ENCODE assay signal across 9 mouse cellular contexts in the genomic region with DNA sequence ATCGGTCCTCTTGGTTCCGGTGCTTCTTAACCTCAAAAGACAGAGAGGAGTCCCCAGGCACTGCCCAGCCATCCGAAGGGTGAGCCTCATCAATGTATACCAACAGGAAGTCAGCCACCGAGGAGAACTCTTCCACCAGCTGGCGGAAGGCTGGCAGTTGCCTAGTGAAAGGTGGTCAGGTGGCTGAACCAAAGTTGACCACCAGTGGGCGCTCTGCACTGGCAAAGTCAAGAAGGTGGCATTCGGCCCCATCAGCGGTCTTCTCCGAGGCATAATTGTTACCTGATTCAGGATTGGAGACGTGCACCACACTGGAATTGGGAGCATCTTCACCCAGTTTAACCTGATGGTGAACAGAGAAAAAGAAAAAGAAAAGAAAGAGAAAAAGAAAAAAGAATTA. TPM values are rescaled to one million over a fixed set of nuclear protein-coding genes. Genes with fewer than 3 reads are reported as not detected.
DNase-seq lines count a peak whose midpoint lies in the region; ATAC-seq and TF ChIP-seq lines count a peak whose summit lies in the region.
"Had no signal": no experiment of that assay in that cellular context is flagged by ENCODE, and none has a peak within 500 bp of the region (broad histone marks: within the 10 kb centered on the region; RNA-seq: fewer than 3 reads in every experiment).

No protein-coding gene starts in this region.

- WGBS in intestine, postnatal 0 days = 53% methylated on average over 10 of the region's 10 CpGs
- 47% methylated on average over 10 of the region's 10 CpGs for WGBS in intestine, embryonic 16.5 days
- 49% methylated on average over 10 of the region's 10 CpGs for WGBS in limb, embryonic 11.5 days

- no peaks in the 10 kb centered on the region for H3K4me1 ChIP-seq in intestine, postnatal 0 days (replicated peaks; ENCODE audit: control insufficient read depth, insufficient read depth, low read length)
- no peaks in the 10 kb centered on the region for H3K4me1 ChIP-seq in intestine, embryonic 16.5 days (ENCODE audit: control insufficient read depth, insufficient read depth, low read length)
- no peaks in the 10 kb centered on the region for H3K4me1 ChIP-seq in limb, embryonic 11.5 days (ENCODE audit: control insufficient read depth, insufficient read depth, low read length)

- ATAC-seq in intestine, postnatal 0 days = no peak
- ATAC-seq in intestine, embryonic 16.5 days = no peak
- ATAC-seq in activated CD4-positive, CD25-positive, alpha-beta regulatory T cell, adult 4 months = peak; percentile 76
- ATAC-seq in limb, embryonic 11.5 days (ENCODE audit: insufficient number of reproducible peaks, low FRiP score, low TSS enrichment, low read depth) = peak; percentile 46; the same call in 1 of the 2 replicates

- no peak overlapping the region for H3K9ac ChIP-seq in intestine, postnatal 0 days (ENCODE audit: low read depth, low read length)
- H3K9ac ChIP-seq in intestine, embryonic 16.5 days (ENCODE audit: low read depth, low read length) = no peak overlapping the region
- no peak overlapping the region for H3K9ac ChIP-seq in limb, embryonic 11.5 days (ENCODE audit: low read length)

- no peaks in the 10 kb centered on the region for H3K36me3 ChIP-seq in intestine, postnatal 0 days (ENCODE audit: control insufficient read depth, insufficient read depth)
- H3K36me3 ChIP-seq in intestine, embryonic 16.5 days (ENCODE audit: control insufficient read depth, insufficient read depth, low read length) = no peaks in the 10 kb centered on the region
- no peaks in the 10 kb centered on the region for H3K36me3 ChIP-seq in limb, embryonic 11.5 days (ENCODE audit: control insufficient read depth, insufficient read depth, low read length)

- intact Hi-C loops in heart, postnatal 14 days (cut with DNase I) = loop anchor here (1.0 to 5.0 kb wide), 2 partner anchors 162 to 585 kb away; no protein-coding TSS in a partner anchor

- peak; percentile 74 to 77 for DNase-seq in cerebellum, postnatal 36 days
- DNase-seq in heart, postnatal 14 days = peak; percentile 63 to 79
- peak; percentile 76 for DNase-seq in limb, embryonic 11.5 days (ENCODE audit: low spot score)
- peak; percentile 18 for DNase-seq in ovary, postnatal 10 days (ENCODE audit: low spot score)
- DNase-seq in thymus, postnatal 4 days = peak; percentile 85

- H3K27ac ChIP-seq in intestine, postnatal 0 days (ENCODE audit: low read depth, low read length) = no peak overlapping the region
- no peak overlapping the region for H3K27ac ChIP-seq in intestine, embryonic 16.5 days (ENCODE audit: low read length)
- no peak overlapping the region for H3K27ac ChIP-seq in limb, embryonic 11.5 days (replicated peaks; ENCODE audit: low read depth, low read length)

- H3K27me3 ChIP-seq in intestine, postnatal 0 days (replicated peaks; ENCODE audit: control insufficient read depth, insufficient read depth, low read length) = no peaks in the 10 kb centered on the region
- H3K27me3 ChIP-seq in intestine, embryonic 16.5 days (replicated peaks; ENCODE audit: control insufficient read depth, insufficient read depth, low read length) = no peaks in the 10 kb centered on the region
- H3K27me3 ChIP-seq in limb, embryonic 11.5 days (ENCODE audit: control insufficient read depth, insufficient read depth, low read length) = no peaks in the 10 kb centered on the region

- H3K4me3 ChIP-seq in intestine, postnatal 0 days (ENCODE audit: low read depth, low read length) = no peak overlapping the region
- H3K4me3 ChIP-seq in intestine, embryonic 16.5 days (ENCODE audit: low read length) = no peak overlapping the region
- no peak overlapping the region for H3K4me3 ChIP-seq in limb, embryonic 11.5 days (ENCODE audit: low read depth, low read length)
- H3K4me3 ChIP-seq: erythroblast, embryonic 14.5 days had no signal

- H3K9me3 ChIP-seq in intestine, postnatal 0 days (ENCODE audit: control insufficient read depth) = no peaks in the 10 kb centered on the region
- no peaks in the 10 kb centered on the region for H3K9me3 ChIP-seq in intestine, embryonic 16.5 days (ENCODE audit: control insufficient read depth, low read length)
- H3K9me3 ChIP-seq in limb, embryonic 11.5 days (ENCODE audit: control insufficient read depth, low read length) = no peaks in the 10 kb centered on the region

- H3K4me2 ChIP-seq in intestine, postnatal 0 days (replicated peaks; ENCODE audit: low read depth) = no peak overlapping the region
- no peak overlapping the region for H3K4me2 ChIP-seq in intestine, embryonic 16.5 days (ENCODE audit: low read depth, low read length)
- H3K4me2 ChIP-seq in limb, embryonic 11.5 days (ENCODE audit: low read depth, severe bottlenecking) = no peak overlapping the region

- peak; percentile 78 for TF ChIP-seq CTCF in intestine, postnatal 0 days (IDR thresholded peaks at IDR 0.05; ENCODE audit: low read depth)

RNA-seq across cellular contexts. Expression of gene Dio2, which starts 8.6 kb away (rescaled TPM):
- 0.05 and 0.07 TPM in 2 replicates for polyA plus RNA-seq in intestine, postnatal 0 days (2015; fragmentation: Nextera tagmentation; extraction: Ambion mirVana)
- polyA plus RNA-seq in intestine, embryonic 16.5 days (2015; fragmentation: Nextera tagmentation; extraction: Ambion mirVana) = 0.07 and 0.09 TPM in 2 replicates
- polyA plus RNA-seq in activated CD4-positive, CD25-positive, alpha-beta regulatory T cell, adult 4 months (2017; shearing (Covaris generic)) = under 1 TPM; 0.15 to 0.20 TPM
- 1 to 10 TPM in 1 of 2 experiments, under 1 TPM in 1; 0.76 to 2.2 TPM for total RNA-seq in heart, postnatal 14 days (2021)
- polyA plus RNA-seq in limb, embryonic 11.5 days (2014; fragmentation: Nextera tagmentation; extraction: Ambion mirVana) = 0.03 and 0.28 TPM in 2 replicates

Comparison
In these comparisons a context has a peak if more than half of its experiments do, and no peak if none do; other contexts are left out.
1. ATAC-seq: peak in activated CD4-positive, CD25-positive, alpha-beta regulatory T cell, adult 4 months (single experiment) and limb, embryonic 11.5 days (single experiment); none in intestine, postnatal 0 days (single experiment) and intestine, embryonic 16.5 days (single experiment).
2. DNase-seq: peak in every context shown above with its lines; median percentile 85 in thymus, postnatal 4 days; 76 in limb, embryonic 11.5 days; 76 in cerebellum, postnatal 36 days; 71 in heart, postnatal 14 days; 18 in ovary, postnatal 10 days.